Mouse (Mus musculus) neural tube, embryonic 10.5 days (tissue): Measurements from ENCODE around the gene Rbms3.
A peak's percentile ranks its signal among the peaks of the same experiment; 100 is the strongest.

Source experiments
- DNase-seq: peaks from one replicate; pipeline ENCODE4 v3.0.0-alpha.2; 2017; ENCODE audit warnings: low spot score; ENCODE audit errors: extremely low spot score

The Rbms3 gene

GRCm38 (mm10) chr9:116786136-116787046, 843.3 kb downstream of the Rbms3 start:
- DNase-seq = peak; percentile 37

- no peak for DNase-seq
These were observed 857.9 kb downstream of the Rbms3 start for GRCm38 (mm10) chr9:116771820-116772219.

- DNase-seq = no peak
These were observed 860.2 kb downstream of the Rbms3 start for GRCm38 (mm10) chr9:116769358-116770054.

- DNase-seq = no peak
These were observed 867.2 kb downstream of the Rbms3 start for GRCm38 (mm10) chr9:116762395-116763025.

GRCm38 (mm10) chr9:116748857-116749584, 880.7 kb downstream of the Rbms3 start:
- DNase-seq = no peak

- no peak for DNase-seq
These were observed 881.4 kb downstream of the Rbms3 start for GRCm38 (mm10) chr9:116748346-116748745.

GRCm38 (mm10) chr9:116746871-116747270, 882.8 kb downstream of the Rbms3 start:
- DNase-seq = no peak

GRCm38 (mm10) chr9:116737786-116738185, 891.9 kb downstream of the Rbms3 start:
- DNase-seq = no peak

DNA sequence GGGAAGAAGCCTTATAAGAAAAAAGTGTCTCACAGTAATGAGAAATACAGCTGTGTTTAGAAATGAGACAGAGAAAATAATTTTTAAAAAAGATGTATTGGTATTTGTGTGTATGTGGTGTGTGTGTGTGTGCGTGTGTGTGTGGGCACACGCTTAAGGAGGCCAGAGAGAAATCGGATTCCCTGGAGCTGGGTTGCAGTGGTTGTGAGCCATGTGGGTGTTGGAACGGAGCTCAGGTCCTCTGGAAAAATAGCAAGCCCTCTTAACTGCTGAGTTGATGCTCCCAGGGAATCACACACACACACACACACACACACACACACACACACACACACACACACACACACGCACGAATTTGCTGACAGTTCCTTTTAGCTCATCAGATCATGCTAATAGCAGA, 900.5 kb downstream of the Rbms3 start:
- DNase-seq = no peak

- DNase-seq = no peak
These were observed 901.1 kb downstream of the Rbms3 start for GRCm38 (mm10) chr9:116728655-116729054.

GRCm38 (mm10) chr9:116728093-116728492, 901.6 kb downstream of the Rbms3 start:
- no peak for DNase-seq

DNA sequence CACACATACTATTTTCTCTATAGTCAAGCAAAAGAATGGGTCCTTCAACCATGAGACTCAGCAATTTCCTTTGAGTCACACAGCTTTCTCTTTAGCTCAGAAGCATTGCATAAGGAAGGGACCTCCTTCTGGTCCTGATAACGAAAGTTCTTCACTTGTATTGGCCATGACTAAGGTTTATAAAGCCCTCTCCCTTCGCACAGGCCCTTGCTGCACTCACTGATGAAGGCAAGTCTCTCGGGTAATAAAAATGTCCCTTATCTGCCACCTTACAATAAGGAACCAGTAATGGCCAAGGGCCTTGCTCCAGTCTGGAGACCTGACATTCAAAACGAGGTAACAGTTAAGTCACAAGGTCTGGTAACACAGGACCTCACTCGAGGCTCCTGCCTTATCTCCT, 905.1 kb downstream of the Rbms3 start:
- DNase-seq = no peak

- no peak for DNase-seq
These were observed 926.6 kb downstream of the Rbms3 start for GRCm38 (mm10) chr9:116703119-116703518.

- DNase-seq = no peak
These were observed 927.1 kb downstream of the Rbms3 start for GRCm38 (mm10) chr9:116702611-116703010.

DNA sequence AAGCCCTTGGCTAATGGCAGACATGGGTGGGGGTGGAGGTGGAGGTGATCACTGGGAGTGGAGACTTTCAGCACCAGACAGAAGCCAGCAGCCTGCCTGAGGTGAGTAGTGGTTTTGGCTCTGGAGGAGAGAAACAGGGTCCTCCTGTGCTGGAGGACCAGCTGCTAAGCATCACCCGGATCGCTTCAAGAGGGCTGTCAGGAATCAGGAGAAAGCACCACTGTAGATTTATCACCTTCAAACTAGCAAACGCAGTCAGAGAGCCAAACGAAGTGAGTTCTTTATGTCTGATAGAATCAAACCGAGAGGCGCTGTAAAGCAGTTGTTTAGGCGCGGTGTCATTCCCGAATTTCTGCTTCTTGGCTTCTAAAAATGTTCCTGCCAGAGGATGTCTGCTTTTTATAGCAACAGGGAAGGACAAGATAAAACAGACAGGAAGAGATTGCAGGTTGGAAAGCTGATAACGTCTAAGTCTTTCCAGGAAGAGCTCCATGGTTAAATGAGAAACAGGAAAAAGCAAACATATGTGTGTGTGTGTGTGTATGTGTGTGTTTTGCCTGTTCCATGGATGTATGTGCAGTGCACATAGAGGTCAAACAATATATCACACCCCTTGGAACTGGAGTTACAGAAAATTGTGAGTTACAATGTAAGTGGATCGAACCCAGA, 928.1 kb downstream of the Rbms3 start:
- DNase-seq = no peak

DNA sequence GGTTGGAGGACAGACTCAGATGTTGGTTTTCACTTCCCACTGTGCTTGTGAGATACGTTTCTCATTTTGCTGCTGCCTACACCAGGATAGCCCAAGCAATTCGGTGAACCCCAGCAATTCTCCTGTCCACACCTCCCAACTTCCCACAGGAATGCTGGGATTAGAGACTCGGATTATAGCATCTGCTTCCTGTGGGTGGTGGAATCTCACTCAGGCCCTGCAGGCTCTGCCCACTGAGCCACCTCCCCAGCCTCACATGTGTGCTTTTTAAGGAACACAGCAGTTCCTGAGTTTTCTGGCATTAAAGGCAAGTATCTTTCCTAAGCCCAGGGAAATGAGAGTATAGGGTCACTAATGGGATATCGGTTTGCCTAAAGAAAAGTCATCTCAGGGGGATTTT, 941.1 kb downstream of the Rbms3 start:
- DNase-seq = no peak

DNA sequence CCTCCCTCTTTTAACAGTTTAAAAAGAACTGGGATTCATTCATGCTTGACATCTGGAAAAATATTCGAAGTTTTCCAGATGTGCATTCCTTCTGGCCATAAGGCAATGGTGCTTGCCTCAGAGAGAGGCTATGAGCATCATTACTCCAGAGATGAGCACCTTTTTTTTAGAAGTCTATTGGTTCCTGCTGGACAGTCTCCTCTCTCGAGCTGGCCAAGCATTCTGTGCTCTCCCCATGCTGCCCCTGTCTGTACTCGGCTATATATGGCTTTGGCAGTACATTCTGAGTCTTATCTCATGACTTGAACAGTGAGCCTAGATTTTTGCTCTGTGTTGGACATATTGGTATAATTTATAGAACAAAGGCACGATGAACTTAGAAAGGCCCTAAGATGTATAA, 952.6 kb downstream of the Rbms3 start:
- no peak for DNase-seq

- no peak for DNase-seq
These were observed 953.3 kb downstream of the Rbms3 start for GRCm38 (mm10) chr9:116676445-116676844.

GRCm38 (mm10) chr9:116674191-116674590, 955.5 kb downstream of the Rbms3 start:
- no peak for DNase-seq

DNA sequence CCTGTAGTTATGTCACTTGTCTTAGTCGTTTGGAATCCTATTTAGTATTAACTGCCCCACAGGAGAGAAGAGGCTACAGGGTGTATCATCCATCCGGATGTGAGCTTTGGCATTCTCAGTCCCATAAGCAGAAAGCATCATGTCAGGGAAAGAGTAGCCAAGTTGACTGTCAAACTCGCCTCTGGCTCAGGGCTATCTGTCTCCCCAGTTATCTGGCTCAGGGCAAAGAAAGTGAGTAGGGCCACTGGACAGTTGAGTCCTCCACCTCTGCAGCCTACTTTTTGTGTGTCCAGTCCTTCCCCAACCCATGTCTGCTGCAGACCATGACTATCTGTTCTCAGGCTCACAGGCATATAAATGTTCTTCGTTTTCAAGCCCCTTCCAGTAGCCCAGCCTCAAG, 968.7 kb downstream of the Rbms3 start:
- DNase-seq = no peak

DNA sequence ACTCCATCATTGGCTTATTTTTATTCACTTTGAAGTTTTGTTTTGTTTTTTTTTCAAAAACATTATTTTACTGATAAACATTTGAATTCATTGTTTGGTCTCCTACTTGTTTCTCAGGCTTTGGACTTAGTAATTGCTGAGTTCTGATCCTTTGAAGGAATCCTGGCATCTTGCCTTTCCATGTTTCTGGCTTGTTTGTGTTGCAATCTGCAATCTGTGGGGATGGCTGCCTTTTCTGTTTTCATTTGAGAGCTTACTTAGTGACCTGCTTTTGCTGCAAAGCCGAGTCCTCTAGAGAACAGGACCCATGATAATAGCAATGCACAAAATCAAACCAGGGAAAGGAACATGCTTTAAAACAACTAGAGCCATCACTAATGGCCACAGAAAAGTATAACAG, 969.8 kb downstream of the Rbms3 start:
- no peak for DNase-seq
